Mouse (Mus musculus): ENCODE measurements around the gene Fxyd6. TPM values are rescaled to one million over a fixed set of nuclear protein-coding genes. Genes with fewer than 3 reads are reported as not detected.

Fxyd6 gene
- polyA plus RNA-seq, 1 experiment = 88.6 TPM

- Histone ChIP-seq H3K27me3 (ENCODE audit: control insufficient read depth, insufficient read depth, low read length, poor library complexity, severe bottlenecking) (no peaks in the 10 kb centered on the region), H3K9ac (ENCODE audit: low read depth, poor library complexity, severe bottlenecking) (no peak overlapping the region), H3K36me3 (ENCODE audit: control insufficient read depth, insufficient read depth, low read length, poor library complexity, severe bottlenecking) (no peaks in the 10 kb centered on the region), H3K9me3 (replicated peaks; ENCODE audit: control insufficient read depth, insufficient read depth, low read length, poor library complexity, severe bottlenecking) (no peaks in the 10 kb centered on the region), H3K4me3 (ENCODE audit: low read depth, low read length) (no peak overlapping the region), H3K4me1 (ENCODE audit: control insufficient read depth, insufficient read depth, low read length) (no peaks in the 10 kb centered on the region), H3K27ac (ENCODE audit: insufficient read depth, low read length) (no peak overlapping the region)
- no peak for TF ChIP-seq CTCF (IDR thresholded peaks at IDR 0.05; ENCODE audit: low read depth, low read length)
- TF ChIP-seq POLR2A (IDR thresholded peaks at IDR 0.05; ENCODE audit: insufficient read depth, low read length) = no peak
- TF ChIP-seq EP300 (IDR thresholded peaks at IDR 0.05; ENCODE audit: insufficient read depth, low read depth, low read length) = no peak
Measured at GRCm38 (mm10) chr9:45410193-45410592, 40.2 kb downstream of the Fxyd6 start.

DNA sequence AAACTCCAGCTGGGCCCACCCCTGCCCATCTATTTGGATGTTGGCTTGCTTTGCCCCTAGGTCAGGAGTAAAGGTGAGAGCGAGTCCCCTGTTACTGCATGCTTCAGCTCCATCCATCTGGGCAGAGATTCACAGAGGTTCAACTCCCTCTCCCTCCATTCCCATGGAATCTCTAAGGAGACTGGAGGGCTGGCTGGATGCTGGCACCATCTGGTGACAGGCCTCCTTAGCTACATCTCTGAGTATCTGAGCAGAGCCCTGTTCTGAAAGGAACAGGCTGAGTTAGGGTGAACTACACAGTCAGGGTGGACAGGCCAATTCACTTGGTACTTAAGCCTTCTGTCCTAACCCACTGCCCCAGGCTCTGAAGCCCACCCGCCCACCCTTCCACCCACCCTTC is 40.6 kb downstream of the Fxyd6 start:
- no peak overlapping the region for H3K4me3 ChIP-seq (ENCODE audit: low read depth, low read length)
- no peak overlapping the region for H3K9ac ChIP-seq (ENCODE audit: low read depth, poor library complexity, severe bottlenecking)
- H3K9me3 ChIP-seq (replicated peaks; ENCODE audit: control insufficient read depth, insufficient read depth, low read length, poor library complexity, severe bottlenecking) = no peaks in the 10 kb centered on the region
- no peaks in the 10 kb centered on the region for H3K27me3 ChIP-seq (ENCODE audit: control insufficient read depth, insufficient read depth, low read length, poor library complexity, severe bottlenecking)
- TF ChIP-seq POLR2A (IDR thresholded peaks at IDR 0.05; ENCODE audit: insufficient read depth, low read length) = no peak
- TF ChIP-seq EP300 (IDR thresholded peaks at IDR 0.05; ENCODE audit: insufficient read depth, low read depth, low read length) = no peak
- TF ChIP-seq CTCF (IDR thresholded peaks at IDR 0.05; ENCODE audit: low read depth, low read length) = no peak
- H3K36me3 ChIP-seq (ENCODE audit: control insufficient read depth, insufficient read depth, low read length, poor library complexity, severe bottlenecking) = no peaks in the 10 kb centered on the region
- H3K27ac ChIP-seq (ENCODE audit: insufficient read depth, low read length) = no peak overlapping the region
- H3K4me1 ChIP-seq (ENCODE audit: control insufficient read depth, insufficient read depth, low read length) = no peaks in the 10 kb centered on the region

DNA sequence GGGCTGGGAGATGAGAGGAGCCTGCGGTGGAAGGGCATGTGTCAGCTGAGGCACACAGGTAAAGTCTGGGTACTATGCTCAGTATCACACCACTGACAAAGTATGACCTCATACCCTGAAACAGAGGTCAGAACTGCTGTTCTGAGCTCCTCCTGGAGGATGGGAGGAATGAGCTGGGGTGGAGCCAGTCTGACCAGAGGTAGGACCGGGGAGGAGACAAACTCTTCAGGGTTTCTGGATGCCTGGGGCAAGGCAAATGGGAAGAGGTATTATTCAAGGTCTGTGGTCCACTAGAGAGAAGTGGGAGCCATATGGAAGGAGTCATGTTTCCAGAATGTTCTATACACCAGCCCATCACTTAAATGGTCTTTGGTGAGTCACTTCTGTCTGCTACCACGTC is 41.1 kb downstream of the Fxyd6 start:
- no peaks in the 10 kb centered on the region for H3K9me3 ChIP-seq (replicated peaks; ENCODE audit: control insufficient read depth, insufficient read depth, low read length, poor library complexity, severe bottlenecking)
- H3K27me3 ChIP-seq (ENCODE audit: control insufficient read depth, insufficient read depth, low read length, poor library complexity, severe bottlenecking) = no peaks in the 10 kb centered on the region
- no peak for TF ChIP-seq CTCF (IDR thresholded peaks at IDR 0.05; ENCODE audit: low read depth, low read length)
- TF ChIP-seq EP300 (IDR thresholded peaks at IDR 0.05; ENCODE audit: insufficient read depth, low read depth, low read length) = no peak
- no peak for TF ChIP-seq POLR2A (IDR thresholded peaks at IDR 0.05; ENCODE audit: insufficient read depth, low read length)
- no peak overlapping the region for H3K4me3 ChIP-seq (ENCODE audit: low read depth, low read length)
- H3K4me1 ChIP-seq (ENCODE audit: control insufficient read depth, insufficient read depth, low read length) = no peaks in the 10 kb centered on the region
- H3K27ac ChIP-seq (ENCODE audit: insufficient read depth, low read length) = no peak overlapping the region
- no peaks in the 10 kb centered on the region for H3K36me3 ChIP-seq (ENCODE audit: control insufficient read depth, insufficient read depth, low read length, poor library complexity, severe bottlenecking)
- no peak overlapping the region for H3K9ac ChIP-seq (ENCODE audit: low read depth, poor library complexity, severe bottlenecking)

GRCm38 (mm10) chr9:45411803-45412202 is 41.8 kb downstream of the Fxyd6 start:
- H3K4me1 ChIP-seq (ENCODE audit: control insufficient read depth, insufficient read depth, low read length) = no peaks in the 10 kb centered on the region
- H3K27me3 ChIP-seq (ENCODE audit: control insufficient read depth, insufficient read depth, low read length, poor library complexity, severe bottlenecking) = no peaks in the 10 kb centered on the region
- H3K36me3 ChIP-seq (ENCODE audit: control insufficient read depth, insufficient read depth, low read length, poor library complexity, severe bottlenecking) = no peaks in the 10 kb centered on the region
- H3K9ac ChIP-seq (ENCODE audit: low read depth, poor library complexity, severe bottlenecking) = 0 out of 2 replicates have a peak overlapping the region, but pooled peaks have one; percentile 16
- TF ChIP-seq CTCF (IDR thresholded peaks at IDR 0.05; ENCODE audit: low read depth, low read length) (peak; percentile 12), EP300 (IDR thresholded peaks at IDR 0.05; ENCODE audit: insufficient read depth, low read depth, low read length) (no peak)
- H3K4me3 ChIP-seq (ENCODE audit: low read depth, low read length) = peak overlapping the region; percentile 12
- no peaks in the 10 kb centered on the region for H3K9me3 ChIP-seq (replicated peaks; ENCODE audit: control insufficient read depth, insufficient read depth, low read length, poor library complexity, severe bottlenecking)
- no peak overlapping the region for H3K27ac ChIP-seq (ENCODE audit: insufficient read depth, low read length)

GRCm38 (mm10) chr9:45412287-45412686 is 42.3 kb downstream of the Fxyd6 start:
- no peaks in the 10 kb centered on the region for H3K27me3 ChIP-seq (ENCODE audit: control insufficient read depth, insufficient read depth, low read length, poor library complexity, severe bottlenecking)
- 0 out of 2 replicates have a peak overlapping the region, but pooled peaks have one; percentile 16 for H3K9ac ChIP-seq (ENCODE audit: low read depth, poor library complexity, severe bottlenecking)
- TF ChIP-seq EP300 (IDR thresholded peaks at IDR 0.05; ENCODE audit: insufficient read depth, low read depth, low read length) (no peak), POLR2A (IDR thresholded peaks at IDR 0.05; ENCODE audit: insufficient read depth, low read length) (no peak), CTCF (IDR thresholded peaks at IDR 0.05; ENCODE audit: low read depth, low read length) (peak; percentile 84)
- no peaks in the 10 kb centered on the region for H3K4me1 ChIP-seq (ENCODE audit: control insufficient read depth, insufficient read depth, low read length)
- no peak overlapping the region for H3K27ac ChIP-seq (ENCODE audit: insufficient read depth, low read length)
- H3K9me3 ChIP-seq (replicated peaks; ENCODE audit: control insufficient read depth, insufficient read depth, low read length, poor library complexity, severe bottlenecking) = no peaks in the 10 kb centered on the region
- H3K4me3 ChIP-seq (ENCODE audit: low read depth, low read length) = peak overlapping the region; percentile 12
- no peaks in the 10 kb centered on the region for H3K36me3 ChIP-seq (ENCODE audit: control insufficient read depth, insufficient read depth, low read length, poor library complexity, severe bottlenecking)

- H3K36me3 ChIP-seq (ENCODE audit: control insufficient read depth, insufficient read depth, low read length, poor library complexity, severe bottlenecking) = no peaks in the 10 kb centered on the region
- H3K4me3 ChIP-seq (ENCODE audit: low read depth, low read length) = no peak overlapping the region
- H3K27me3 ChIP-seq (ENCODE audit: control insufficient read depth, insufficient read depth, low read length, poor library complexity, severe bottlenecking) = no peaks in the 10 kb centered on the region
- TF ChIP-seq CTCF (IDR thresholded peaks at IDR 0.05; ENCODE audit: low read depth, low read length) (no peak), EP300 (IDR thresholded peaks at IDR 0.05; ENCODE audit: insufficient read depth, low read depth, low read length) (no peak), POLR2A (IDR thresholded peaks at IDR 0.05; ENCODE audit: insufficient read depth, low read length) (no peak)
- no peaks in the 10 kb centered on the region for H3K4me1 ChIP-seq (ENCODE audit: control insufficient read depth, insufficient read depth, low read length)
- no peak overlapping the region for H3K9ac ChIP-seq (ENCODE audit: low read depth, poor library complexity, severe bottlenecking)
- no peak overlapping the region for H3K27ac ChIP-seq (ENCODE audit: insufficient read depth, low read length)
- H3K9me3 ChIP-seq (replicated peaks; ENCODE audit: control insufficient read depth, insufficient read depth, low read length, poor library complexity, severe bottlenecking) = no peaks in the 10 kb centered on the region
Measured at GRCm38 (mm10) chr9:45412700-45413477, 42.9 kb downstream of the Fxyd6 start.
